Mouse (Mus musculus): ENCODE data around the gene Psmd2. TPM values are rescaled to one million over a fixed set of nuclear protein-coding genes. Genes with fewer than 3 reads are reported as not detected.

The Psmd2 gene
- polyA plus RNA-seq, 1 experiment from 2014 or later: 365 TPM

DNA sequence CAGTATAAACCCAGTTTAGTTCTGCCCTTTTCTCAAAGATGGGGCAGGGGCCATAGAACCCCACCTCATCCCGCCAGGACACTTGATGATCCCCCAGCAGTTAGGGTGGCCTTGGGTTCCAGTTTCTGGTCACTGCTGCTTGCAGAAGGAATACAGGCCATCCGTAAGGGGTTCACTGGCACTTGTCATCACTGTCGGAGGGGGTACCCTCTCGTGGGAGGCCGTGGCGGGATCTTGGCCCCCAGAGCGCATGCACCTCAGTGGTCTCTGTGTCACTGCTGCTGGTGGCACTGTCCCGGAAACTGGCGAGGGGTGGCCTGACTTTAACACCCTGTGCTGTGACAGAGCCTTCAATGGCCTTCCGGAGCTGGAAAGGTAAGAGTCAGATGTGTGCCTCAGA, 51.6 kb downstream of the Psmd2 start:
- Histone ChIP-seq H3K9ac (ENCODE audit: low read depth, low read length) (no peak overlapping the region), H3K27me3 (ENCODE audit: control insufficient read depth, insufficient read depth, low read depth, low read length) (no peaks in the 10 kb centered on the region), H3K36me3 (ENCODE audit: control insufficient read depth, insufficient read depth, low read length) (peaks cover 16% of the 10 kb centered on the region), H3K4me3 (ENCODE audit: low read depth, low read length) (no peak overlapping the region), H3K27ac (ENCODE audit: low read length) (no peak overlapping the region), H3K9me3 (replicated peaks; ENCODE audit: control insufficient read depth, low read length, poor library complexity, severe bottlenecking) (no peaks in the 10 kb centered on the region), H3K4me2 (ENCODE audit: low read length) (no peak overlapping the region), H3K4me1 (ENCODE audit: control insufficient read depth, insufficient read depth, low read length) (peaks cover 11% of the 10 kb centered on the region)
- WGBS: 94% methylated on average over 10 of the region's 10 CpGs
- ATAC-seq: no peak; the same call in 1 of the 2 replicates

DNA sequence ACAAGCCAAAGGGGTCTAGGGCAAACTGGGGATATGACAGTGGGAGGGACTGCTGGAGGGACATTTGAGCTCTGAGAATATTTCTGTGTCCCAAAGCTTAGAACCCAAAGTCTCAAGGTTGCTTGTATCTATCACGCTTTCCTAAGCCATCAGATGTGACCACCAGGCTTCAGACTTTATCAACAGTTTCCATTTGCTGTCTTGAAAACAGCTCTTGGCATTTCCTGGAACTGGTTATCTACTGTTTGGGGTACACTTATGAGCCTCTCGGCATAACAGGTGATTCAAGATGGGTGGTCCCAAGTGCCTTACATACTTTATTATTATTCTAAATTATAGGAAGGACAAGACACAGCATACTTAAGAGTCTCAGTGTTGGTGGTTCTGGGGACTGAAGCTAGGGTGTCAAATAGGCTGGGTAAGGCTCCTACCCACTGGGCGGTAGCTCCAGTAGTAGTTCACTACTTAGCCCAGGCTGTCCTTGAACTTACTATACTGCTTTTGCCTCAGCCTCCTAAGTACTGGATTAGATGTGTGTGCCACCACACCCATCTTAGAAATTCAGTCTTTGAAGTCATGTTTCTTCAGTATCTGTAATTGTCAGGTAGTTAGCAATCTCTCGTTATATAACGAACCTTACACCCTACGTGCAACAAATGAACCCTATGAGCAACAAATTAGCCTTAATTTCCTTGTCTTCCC, 52.4 kb downstream of the Psmd2 start:
- H3K27me3 ChIP-seq (ENCODE audit: control insufficient read depth, insufficient read depth, low read depth, low read length): no peaks in the 10 kb centered on the region
- H3K4me3 ChIP-seq (ENCODE audit: low read depth, low read length): no peak overlapping the region
- no peak overlapping the region for H3K4me2 ChIP-seq (ENCODE audit: low read length)
- no peak for ATAC-seq
- no peak overlapping the region for H3K9ac ChIP-seq (ENCODE audit: low read depth, low read length)
- H3K36me3 ChIP-seq (ENCODE audit: control insufficient read depth, insufficient read depth, low read length): peaks cover 16% of the 10 kb centered on the region
- H3K27ac ChIP-seq (ENCODE audit: low read length): no peak overlapping the region
- no peaks in the 10 kb centered on the region for H3K9me3 ChIP-seq (replicated peaks; ENCODE audit: control insufficient read depth, low read length, poor library complexity, severe bottlenecking)
- WGBS: 95% methylated on average over 6 of the region's 6 CpGs
- peaks cover 11% of the 10 kb centered on the region for H3K4me1 ChIP-seq (ENCODE audit: control insufficient read depth, insufficient read depth, low read length)

DNA sequence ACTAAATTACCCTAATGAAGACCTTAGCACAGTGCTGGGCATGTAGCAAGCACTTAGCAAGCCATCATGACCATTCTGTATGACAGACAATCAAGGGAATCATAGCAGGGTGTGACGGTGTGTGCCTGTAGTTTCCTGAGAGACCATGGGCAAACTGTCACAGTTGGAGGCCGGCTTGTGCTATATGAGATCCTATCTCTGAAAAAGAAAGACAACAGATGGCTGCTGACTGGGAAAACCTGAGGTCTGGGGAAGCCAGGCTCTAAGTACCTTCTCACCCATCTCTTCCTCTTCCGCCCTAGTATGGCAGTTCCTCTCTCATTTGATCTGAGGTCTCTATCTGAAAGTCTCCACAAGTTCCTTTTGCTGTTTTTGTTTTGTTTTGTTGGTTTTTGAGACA, 54.3 kb downstream of the Psmd2 start:
- no peak overlapping the region for H3K27ac ChIP-seq (ENCODE audit: low read length)
- H3K9ac ChIP-seq (ENCODE audit: low read depth, low read length): no peak overlapping the region
- no peaks in the 10 kb centered on the region for H3K27me3 ChIP-seq (ENCODE audit: control insufficient read depth, insufficient read depth, low read depth, low read length)
- H3K36me3 ChIP-seq (ENCODE audit: control insufficient read depth, insufficient read depth, low read length): peaks cover 12% of the 10 kb centered on the region
- H3K4me3 ChIP-seq (ENCODE audit: low read depth, low read length): no peak overlapping the region
- H3K9me3 ChIP-seq (replicated peaks; ENCODE audit: control insufficient read depth, low read length, poor library complexity, severe bottlenecking): no peaks in the 10 kb centered on the region
- peaks cover 11% of the 10 kb centered on the region for H3K4me1 ChIP-seq (ENCODE audit: control insufficient read depth, insufficient read depth, low read length)
- no peak for ATAC-seq
- 77% methylated on average over 3 of the region's 3 CpGs for WGBS
- no peak overlapping the region for H3K4me2 ChIP-seq (ENCODE audit: low read length)

GRCm38 (mm10) chr16:20706407-20707055, 55.1 kb downstream of the Psmd2 start:
- H3K27ac ChIP-seq (ENCODE audit: low read length): no peak overlapping the region
- peaks cover 11% of the 10 kb centered on the region for H3K4me1 ChIP-seq (ENCODE audit: control insufficient read depth, insufficient read depth, low read length)
- no peak overlapping the region for H3K4me3 ChIP-seq (ENCODE audit: low read depth, low read length)
- H3K9me3 ChIP-seq (replicated peaks; ENCODE audit: control insufficient read depth, low read length, poor library complexity, severe bottlenecking): no peaks in the 10 kb centered on the region
- no peaks in the 10 kb centered on the region for H3K27me3 ChIP-seq (ENCODE audit: control insufficient read depth, insufficient read depth, low read depth, low read length)
- H3K9ac ChIP-seq (ENCODE audit: low read depth, low read length): no peak overlapping the region
- H3K4me2 ChIP-seq (ENCODE audit: low read length): no peak overlapping the region
- ATAC-seq: no peak
- 93% methylated on average over 2 of the region's 2 CpGs for WGBS
- H3K36me3 ChIP-seq (ENCODE audit: control insufficient read depth, insufficient read depth, low read length): peaks cover 12% of the 10 kb centered on the region

DNA sequence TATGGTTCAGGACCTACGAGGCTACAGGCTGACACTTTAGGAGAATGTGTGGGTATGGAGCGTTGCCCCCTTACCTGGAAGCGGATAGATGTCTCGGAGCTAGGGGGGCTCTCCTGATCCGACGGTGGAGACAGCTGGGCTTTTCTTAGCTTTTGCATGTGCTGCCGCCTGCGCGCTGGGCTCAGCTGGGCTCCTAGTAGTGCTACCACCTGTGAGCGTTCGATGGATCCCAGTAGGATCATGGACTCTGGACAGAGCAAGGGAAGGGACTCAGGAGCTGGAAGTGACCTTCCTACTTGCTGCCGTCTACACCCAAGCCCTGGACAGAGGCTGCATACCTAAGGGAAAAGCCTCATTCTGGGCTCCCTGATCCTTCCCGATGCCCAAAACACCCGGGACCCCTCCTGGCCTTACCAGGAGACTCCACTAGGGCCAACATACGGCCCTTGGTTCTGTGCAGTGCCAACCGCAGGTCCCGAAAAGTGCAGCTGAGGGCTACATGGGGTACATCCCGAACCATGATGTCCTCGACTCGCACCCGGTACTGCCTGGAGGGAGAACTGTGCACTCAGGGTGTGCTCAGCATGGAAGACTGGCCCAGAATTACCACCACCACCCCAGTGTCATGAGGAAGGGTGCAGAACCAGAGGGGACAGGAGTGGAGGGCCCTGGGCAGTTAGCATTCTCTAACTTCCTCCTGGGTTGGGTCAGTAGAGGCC, 56.9 kb downstream of the Psmd2 start:
- Histone ChIP-seq H3K4me1 (ENCODE audit: control insufficient read depth, insufficient read depth, low read length) (no peaks in the 10 kb centered on the region; the same call in 1 of the 2 replicates), H3K27me3 (ENCODE audit: control insufficient read depth, insufficient read depth, low read depth, low read length) (no peaks in the 10 kb centered on the region), H3K4me3 (ENCODE audit: low read depth, low read length) (no peak overlapping the region), H3K9me3 (replicated peaks; ENCODE audit: control insufficient read depth, low read length, poor library complexity, severe bottlenecking) (no peaks in the 10 kb centered on the region), H3K9ac (ENCODE audit: low read depth, low read length) (no peak overlapping the region), H3K4me2 (ENCODE audit: low read length) (no peak overlapping the region), H3K27ac (ENCODE audit: low read length) (no peak overlapping the region), H3K36me3 (ENCODE audit: control insufficient read depth, insufficient read depth, low read length) (peaks cover 17% of the 10 kb centered on the region)
- ATAC-seq: no peak
- WGBS: 92% methylated on average over 21 of the region's 21 CpGs

DNA sequence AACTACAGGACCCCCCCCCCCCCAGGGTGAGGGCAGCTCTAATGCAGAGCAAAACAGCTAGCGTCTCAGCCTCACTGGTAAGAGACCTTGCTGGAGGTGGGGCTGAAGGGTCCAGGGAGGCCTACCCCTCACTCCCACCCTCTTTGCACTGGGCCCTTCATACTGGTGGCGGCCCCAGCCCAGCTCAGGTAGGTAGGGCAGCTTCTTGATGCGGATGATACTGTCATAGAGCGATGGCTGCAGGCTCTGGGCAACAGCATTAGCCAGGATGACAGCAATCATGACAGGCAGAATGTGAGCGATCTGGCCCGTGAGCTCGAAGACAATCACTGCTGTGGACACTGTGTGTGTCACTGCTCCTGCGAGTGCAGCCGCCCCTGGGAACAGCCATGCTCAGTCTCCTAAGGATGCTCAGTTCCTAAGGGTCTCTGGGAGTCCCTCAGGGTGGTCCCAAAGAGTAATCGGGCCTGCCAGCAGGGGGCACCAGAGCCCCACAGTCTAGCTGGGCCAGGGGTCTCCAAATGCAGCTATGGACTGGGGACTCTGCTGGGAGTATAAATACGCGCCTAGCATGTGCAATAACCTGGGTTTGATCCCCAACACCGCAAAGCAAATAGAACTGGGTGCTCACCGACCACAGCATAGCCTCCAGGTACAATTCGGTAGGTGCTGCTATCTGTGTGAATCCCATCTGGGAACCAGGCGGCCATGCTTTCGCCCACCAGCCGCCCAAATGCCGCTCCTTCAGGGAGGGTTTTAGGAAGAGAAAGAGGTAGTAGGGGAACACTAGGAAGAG, 57.7 kb downstream of the Psmd2 start:
- peaks cover 5% of the 10 kb centered on the region for H3K4me1 ChIP-seq (ENCODE audit: control insufficient read depth, insufficient read depth, low read length)
- H3K9me3 ChIP-seq (replicated peaks; ENCODE audit: control insufficient read depth, low read length, poor library complexity, severe bottlenecking): no peaks in the 10 kb centered on the region
- H3K4me3 ChIP-seq (ENCODE audit: low read depth, low read length): no peak overlapping the region
- WGBS: 79% methylated on average over 19 of the region's 19 CpGs
- ATAC-seq: peak; percentile 54
- no peaks in the 10 kb centered on the region for H3K27me3 ChIP-seq (ENCODE audit: control insufficient read depth, insufficient read depth, low read depth, low read length)
- no peak overlapping the region; the same call in 1 of the 2 replicates for H3K9ac ChIP-seq (ENCODE audit: low read depth, low read length)
- no peak overlapping the region for H3K4me2 ChIP-seq (ENCODE audit: low read length)
- H3K36me3 ChIP-seq (ENCODE audit: control insufficient read depth, insufficient read depth, low read length): peaks cover 17% of the 10 kb centered on the region
- H3K27ac ChIP-seq (ENCODE audit: low read length): no peak overlapping the region

DNA sequence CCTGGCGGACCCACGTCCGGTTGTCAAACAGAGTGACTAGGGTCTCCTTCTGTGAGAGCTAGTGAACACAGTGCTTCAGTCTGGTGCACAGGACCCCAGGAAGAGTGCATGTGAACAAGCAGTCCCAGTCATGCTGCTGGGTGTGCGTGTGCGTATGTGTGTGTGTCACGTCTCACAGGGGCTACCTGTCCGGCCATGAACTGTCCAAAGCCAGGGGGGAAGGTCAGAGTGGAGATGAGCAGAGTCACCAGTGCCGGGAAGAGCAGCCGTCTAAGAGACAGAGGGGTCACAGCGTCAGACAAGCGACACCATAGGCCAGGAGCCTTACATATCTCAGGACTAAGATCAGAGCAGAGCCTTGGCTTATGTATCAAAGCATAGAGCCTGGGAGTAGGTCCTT, 58.9 kb downstream of the Psmd2 start:
- no peaks in the 10 kb centered on the region for H3K9me3 ChIP-seq (replicated peaks; ENCODE audit: control insufficient read depth, low read length, poor library complexity, severe bottlenecking)
- H3K9ac ChIP-seq (ENCODE audit: low read depth, low read length): no peak overlapping the region
- H3K36me3 ChIP-seq (ENCODE audit: control insufficient read depth, insufficient read depth, low read length): peaks cover 17% of the 10 kb centered on the region
- H3K4me3 ChIP-seq (ENCODE audit: low read depth, low read length): no peak overlapping the region
- no peak for ATAC-seq
- no peak overlapping the region for H3K27ac ChIP-seq (ENCODE audit: low read length)
- peaks cover 17% of the 10 kb centered on the region for H3K4me1 ChIP-seq (ENCODE audit: control insufficient read depth, insufficient read depth, low read length)
- H3K4me2 ChIP-seq (ENCODE audit: low read length): no peak overlapping the region
- 93% methylated on average over 11 of the region's 11 CpGs for WGBS
- H3K27me3 ChIP-seq (ENCODE audit: control insufficient read depth, insufficient read depth, low read depth, low read length): no peaks in the 10 kb centered on the region

DNA sequence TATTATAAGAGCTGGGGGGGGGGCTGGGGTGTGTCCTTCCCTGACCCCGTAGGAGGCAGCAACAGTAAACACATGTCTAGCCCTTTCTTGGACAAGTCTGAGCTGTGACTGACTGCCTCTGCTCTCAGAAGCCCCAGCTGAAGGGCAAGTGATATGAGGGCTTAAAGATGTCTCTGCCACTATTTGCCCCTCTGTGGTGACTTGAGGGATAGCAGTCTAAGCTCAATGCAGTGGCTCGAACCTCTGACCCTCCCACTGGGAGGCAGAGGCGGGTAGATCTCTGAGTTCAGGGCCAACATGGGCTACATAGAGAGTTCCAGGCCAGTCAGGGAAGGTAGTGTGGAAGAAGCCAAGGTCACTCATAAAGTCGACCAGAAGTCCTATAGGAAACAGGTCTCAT, 59.4 kb downstream of the Psmd2 start:
- no peak overlapping the region for H3K27ac ChIP-seq (ENCODE audit: low read length)
- WGBS: 79% methylated on average over 4 of the region's 4 CpGs
- H3K9ac ChIP-seq (ENCODE audit: low read depth, low read length): no peak overlapping the region
- H3K4me3 ChIP-seq (ENCODE audit: low read depth, low read length): no peak overlapping the region
- H3K9me3 ChIP-seq (replicated peaks; ENCODE audit: control insufficient read depth, low read length, poor library complexity, severe bottlenecking): no peaks in the 10 kb centered on the region
- no peak overlapping the region for H3K4me2 ChIP-seq (ENCODE audit: low read length)
- no peaks in the 10 kb centered on the region for H3K27me3 ChIP-seq (ENCODE audit: control insufficient read depth, insufficient read depth, low read depth, low read length)
- H3K36me3 ChIP-seq (ENCODE audit: control insufficient read depth, insufficient read depth, low read length): peaks cover 17% of the 10 kb centered on the region
- ATAC-seq: no peak
- peaks cover 18% of the 10 kb centered on the region for H3K4me1 ChIP-seq (ENCODE audit: control insufficient read depth, insufficient read depth, low read length)

All from midbrain, embryonic 16.5 days (tissue).